Mouse (Mus musculus): Measurements from ENCODE around the gene Cdc6. TPM values are rescaled to one million over a fixed set of nuclear protein-coding genes. Genes with fewer than 3 reads are reported as not detected.

The Cdc6 gene
- under 1 TPM; 0.36 to 0.79 TPM for total RNA-seq (2021)
- long read RNA-seq, result 0 reads

GRCm38 (mm10) chr11:98907437-98908173 lies at the start of gene Cdc6:
Cdc6 (plus strand) TSS chr11:98907801.
- peak; percentile 90 to 95 for DNase-seq (ENCODE audit: low spot score in 2 of 2)

GRCm38 (mm10) chr11:98858759-98859731 lies 48.6 kb upstream of the Cdc6 start:
- peak; percentile 82 to 97 for DNase-seq (ENCODE audit: low spot score in 2 of 2)

GRCm38 (mm10) chr11:98863028-98863750 lies 44.4 kb upstream of the Cdc6 start, which contains the start of gene Wipf2:
Wipf2 (plus strand) TSS chr11:98863638.
- peak; percentile 94 to 97 for DNase-seq (ENCODE audit: low spot score in 2 of 2)

GRCm38 (mm10) chr11:98863751-98864429 lies 43.7 kb upstream of the Cdc6 start:
- DNase-seq (ENCODE audit: low spot score in 2 of 2), result peak in 1 of 2 experiments; percentile 56

- no peak for DNase-seq (ENCODE audit: low spot score in 2 of 2)
These were observed 40.3 kb upstream of the Cdc6 start for GRCm38 (mm10) chr11:98867293-98867692.

- DNase-seq (ENCODE audit: low spot score in 2 of 2), result no peak
These were observed 37.7 kb upstream of the Cdc6 start for GRCm38 (mm10) chr11:98869906-98870305.

- DNase-seq (ENCODE audit: low spot score in 2 of 2), result no peak
These were observed 36.8 kb upstream of the Cdc6 start for GRCm38 (mm10) chr11:98870791-98871190.

- DNase-seq (ENCODE audit: low spot score in 2 of 2), result no peak
These were observed 36.2 kb upstream of the Cdc6 start for GRCm38 (mm10) chr11:98871416-98871815.

- DNase-seq (ENCODE audit: low spot score in 2 of 2), result peak; percentile 70 to 87
These were observed 35.6 kb upstream of the Cdc6 start for GRCm38 (mm10) chr11:98872040-98872439.

- no peak for DNase-seq (ENCODE audit: low spot score in 2 of 2)
These were observed 33.7 kb upstream of the Cdc6 start for GRCm38 (mm10) chr11:98873900-98874299.

GRCm38 (mm10) chr11:98877001-98877400 lies 30.6 kb upstream of the Cdc6 start:
- no peak for DNase-seq (ENCODE audit: low spot score in 2 of 2)

- DNase-seq (ENCODE audit: low spot score in 2 of 2), result no peak
These were observed 19.9 kb upstream of the Cdc6 start for GRCm38 (mm10) chr11:98887703-98888102.

- no peak for DNase-seq (ENCODE audit: low spot score in 2 of 2)
These were observed 18.5 kb upstream of the Cdc6 start for GRCm38 (mm10) chr11:98889077-98889476.

GRCm38 (mm10) chr11:98889977-98890376 lies 17.6 kb upstream of the Cdc6 start:
- no peak for DNase-seq (ENCODE audit: low spot score in 2 of 2)

- DNase-seq (ENCODE audit: low spot score in 2 of 2), result no peak
These were observed 15.2 kb upstream of the Cdc6 start for GRCm38 (mm10) chr11:98892426-98892825.

- no peak for DNase-seq (ENCODE audit: low spot score in 2 of 2)
These were observed 7.0 kb upstream of the Cdc6 start for GRCm38 (mm10) chr11:98900529-98901125.

GRCm38 (mm10) chr11:98902621-98903245 lies 4.9 kb upstream of the Cdc6 start:
- DNase-seq (ENCODE audit: low spot score in 2 of 2), result no peak

GRCm38 (mm10) chr11:98904577-98904976 lies 3.0 kb upstream of the Cdc6 start:
- no peak for DNase-seq (ENCODE audit: low spot score in 2 of 2)

- DNase-seq (ENCODE audit: low spot score in 2 of 2), result no peak
These were observed 2.6 kb upstream of the Cdc6 start for GRCm38 (mm10) chr11:98905033-98905432.

GRCm38 (mm10) chr11:98905583-98905982 lies 2.0 kb upstream of the Cdc6 start:
- DNase-seq (ENCODE audit: low spot score in 2 of 2), result no peak

All from layer of hippocampus, adult 18-20 months (tissue).